Mouse (Mus musculus) NIH3T3 (cell line): ENCODE results near the gene Aldh3b2.
"Not testable (repeated sequence)": the region's sequence is repeated elsewhere in the genome, so short reads cannot be mapped to it uniquely, and the experiment has no call there.

Source experiments
- DNase-seq: peaks from one replicate; pipeline ENCODE4 v3.0.0-alpha.2; 2012; ENCODE audit warnings: low read depth

Gene Aldh3b2

DNA sequence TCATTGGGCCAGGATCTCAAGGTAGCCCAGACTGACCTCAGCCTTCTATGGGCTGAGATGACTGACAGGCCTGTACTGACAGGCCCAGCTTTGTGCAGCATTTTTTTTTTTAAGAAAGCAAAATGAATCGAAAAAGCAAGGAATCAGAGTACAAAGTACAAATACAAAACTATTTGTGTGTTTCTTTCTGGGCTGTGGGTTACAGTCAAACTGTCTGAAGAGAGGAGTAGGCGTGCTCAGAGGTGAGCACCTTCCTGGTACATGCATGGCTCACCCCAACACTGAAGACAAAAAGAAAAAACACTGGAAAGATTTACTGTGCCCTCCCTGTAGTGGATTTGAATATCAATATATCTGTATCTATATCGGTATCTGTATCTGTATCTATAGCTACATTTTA lies 24.3 kb upstream of the Aldh3b2 start:
- no peak for DNase-seq

DNA sequence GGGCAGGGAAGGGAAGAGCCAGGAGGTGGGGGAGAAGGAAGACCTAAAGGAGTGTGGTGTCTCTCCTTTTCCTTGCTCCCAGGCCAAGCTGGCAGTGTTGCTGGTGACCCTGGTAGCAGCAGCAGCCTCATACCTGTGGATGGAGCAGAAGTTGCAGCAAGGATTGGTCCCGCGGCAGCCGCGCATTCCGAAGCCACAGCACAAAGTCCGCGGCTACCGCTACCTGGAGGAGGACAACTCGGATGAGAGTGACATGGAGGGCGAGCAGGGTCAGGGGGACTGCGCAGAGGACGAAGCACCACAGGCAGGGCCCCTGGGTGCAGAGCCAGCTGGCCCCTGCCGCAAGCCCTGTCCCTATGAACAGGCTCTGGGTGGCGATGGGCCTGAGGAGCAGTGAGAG lies 23.6 kb upstream of the Aldh3b2 start:
- no peak for DNase-seq

DNA sequence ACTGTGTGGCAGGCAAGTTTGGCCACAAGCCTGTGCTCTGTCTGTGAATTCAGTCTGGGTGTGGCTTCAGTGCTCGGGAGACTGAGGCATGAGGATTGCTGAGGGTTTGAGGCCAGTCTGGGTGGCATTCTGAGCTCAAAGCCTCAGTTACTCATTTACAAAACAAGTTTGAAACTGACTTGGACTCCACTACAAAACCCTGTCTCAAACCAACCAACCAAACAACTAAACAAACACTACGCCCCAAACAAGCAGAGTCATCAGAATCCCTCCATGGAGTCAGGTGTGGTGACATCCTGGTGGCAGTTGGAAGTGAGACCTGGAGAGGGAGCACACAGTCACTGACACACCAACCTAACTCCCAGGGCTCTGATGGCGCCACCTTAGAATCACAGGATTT lies 21.8 kb upstream of the Aldh3b2 start:
- DNase-seq: no peak

DNA sequence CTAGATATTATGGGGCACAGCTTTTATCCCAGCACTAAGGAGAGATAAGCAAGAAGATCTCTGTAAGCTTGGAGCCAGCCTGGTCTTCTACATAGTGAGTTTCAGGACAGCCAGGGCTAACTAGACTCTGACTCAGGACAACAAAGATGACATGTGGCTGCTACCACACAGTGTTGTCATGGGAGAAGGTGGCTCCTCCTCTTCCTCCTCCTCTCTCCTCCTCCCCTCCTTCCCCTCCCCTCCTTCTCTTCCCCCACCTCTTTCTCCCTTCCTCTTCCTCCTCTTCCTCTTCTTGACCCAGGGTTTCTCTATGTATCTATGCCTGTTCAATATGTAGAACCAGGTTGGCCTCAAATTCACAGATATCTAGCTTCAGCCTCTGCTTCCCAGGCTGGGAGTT lies 20.7 kb upstream of the Aldh3b2 start:
- no peak for DNase-seq

DNA sequence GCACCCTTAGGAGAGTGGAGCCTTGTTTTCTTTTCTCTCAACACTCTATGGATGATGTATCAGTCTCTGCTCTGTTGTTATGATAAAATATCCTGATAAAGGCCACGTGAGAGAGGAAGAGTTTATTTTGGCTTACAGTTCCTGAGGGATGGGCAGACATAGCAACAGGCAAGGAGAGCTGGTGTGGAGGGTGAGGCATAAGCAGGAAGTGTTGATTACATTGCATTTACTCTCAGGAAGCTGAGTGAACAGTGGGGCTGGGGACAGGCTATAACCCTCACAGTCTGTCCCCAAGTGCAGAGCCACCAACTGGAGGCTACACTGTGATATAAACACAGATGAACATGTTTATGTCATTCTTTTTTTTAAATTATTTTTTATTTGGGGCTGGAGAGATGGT lies 20.0 kb upstream of the Aldh3b2 start:
- DNase-seq: no peak

DNA sequence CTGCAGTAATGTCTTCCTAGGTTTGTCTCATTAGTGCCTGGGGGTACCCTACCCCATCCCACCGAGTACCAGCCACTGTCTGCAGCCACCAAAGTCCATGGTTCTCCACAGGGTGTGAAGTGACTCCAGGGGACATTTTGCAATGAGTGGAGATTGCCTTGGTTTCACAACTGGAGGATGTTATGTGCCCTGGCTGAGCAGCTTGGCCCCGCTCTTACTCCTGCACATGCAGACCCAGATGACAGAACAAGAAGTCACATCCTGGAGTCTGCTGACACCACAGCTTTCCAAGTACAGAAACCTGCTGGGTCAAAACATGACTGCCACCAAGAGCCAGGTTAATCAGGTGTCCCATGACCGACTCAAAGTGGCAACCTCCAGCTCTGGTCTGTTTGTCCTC lies 17.1 kb upstream of the Aldh3b2 start:
- no peak for DNase-seq

DNA sequence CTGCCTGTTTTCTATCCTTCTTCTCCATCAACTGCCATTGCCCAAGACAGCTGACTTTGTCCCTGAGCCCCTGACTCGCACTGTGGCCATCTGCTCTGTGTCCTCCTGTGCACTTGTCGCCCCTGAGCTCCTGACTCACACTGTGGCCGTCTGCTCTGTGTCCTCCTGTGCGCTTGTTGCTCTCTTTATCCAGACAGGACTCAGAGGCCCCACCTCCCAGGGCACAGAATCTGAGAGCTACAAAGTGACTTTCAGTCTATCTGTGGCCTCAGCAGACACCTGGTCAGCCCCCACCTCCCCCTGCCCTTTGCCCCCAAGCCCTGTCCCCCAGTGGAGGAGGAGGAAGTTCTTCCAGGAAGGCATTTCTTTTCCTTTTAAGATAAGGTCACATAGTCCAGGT lies 16.3 kb upstream of the Aldh3b2 start:
- no peak for DNase-seq

DNA sequence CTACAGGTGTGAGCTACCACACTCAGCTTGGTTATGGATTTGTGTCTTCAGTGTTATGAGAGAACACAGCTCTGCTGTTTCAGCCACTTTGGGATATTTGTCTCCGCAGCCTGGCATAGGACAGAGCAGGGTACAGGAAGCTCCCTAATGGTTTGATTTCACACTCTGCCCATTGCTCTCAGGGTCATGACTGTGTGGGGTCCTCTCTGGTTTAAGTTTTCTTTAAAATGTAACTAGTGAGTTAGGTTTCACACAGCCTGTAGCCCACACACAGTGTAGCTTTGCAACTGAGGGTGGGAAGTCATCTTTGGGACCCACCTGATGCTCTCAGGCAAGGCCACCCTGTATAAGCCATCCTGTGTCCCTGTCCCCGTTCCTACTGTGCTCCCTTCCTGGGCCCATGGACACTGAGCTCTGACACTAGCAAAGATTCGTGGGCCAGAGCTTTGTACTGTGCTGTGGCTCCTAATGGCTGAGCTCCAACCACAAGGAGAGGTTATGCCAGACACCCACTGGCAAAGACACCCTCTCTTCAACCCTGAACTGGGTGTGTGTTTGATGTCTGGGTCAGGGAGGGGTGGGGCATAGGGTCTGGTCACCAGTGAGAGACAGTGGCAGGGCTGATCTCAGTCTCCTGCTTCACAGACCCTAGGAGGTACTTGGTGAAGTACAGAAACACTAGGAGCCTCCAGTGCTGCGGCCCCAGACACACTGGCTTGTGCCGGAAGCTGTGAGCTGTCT lies 14.7 kb upstream of the Aldh3b2 start:
- not testable (repeated sequence) for DNase-seq

DNA sequence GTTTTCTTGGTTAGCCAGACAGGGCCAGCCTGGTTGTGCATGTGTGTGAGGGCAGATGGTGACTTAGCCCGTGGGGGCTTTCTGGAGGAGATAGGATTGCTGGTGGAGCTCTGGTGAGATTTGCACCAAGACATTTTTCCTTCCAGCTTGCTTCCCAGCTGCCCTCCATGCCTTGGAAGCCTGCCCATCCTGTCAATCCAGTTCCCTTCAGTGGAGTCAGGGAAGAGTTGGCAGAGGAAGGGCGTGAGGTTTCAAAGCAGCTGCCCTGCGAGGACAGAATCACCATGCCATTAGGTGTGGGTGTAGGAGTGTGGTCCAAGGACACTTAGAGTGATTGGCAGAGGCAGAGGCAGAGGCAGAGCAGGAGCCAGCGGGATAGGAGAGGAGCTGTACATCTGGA lies 13.7 kb upstream of the Aldh3b2 start, which contains the start of gene Aldh3b3:
Aldh3b3 (plus strand) TSS at position 176 of the 400 bp plus-strand sequence.
- no peak for DNase-seq

DNA sequence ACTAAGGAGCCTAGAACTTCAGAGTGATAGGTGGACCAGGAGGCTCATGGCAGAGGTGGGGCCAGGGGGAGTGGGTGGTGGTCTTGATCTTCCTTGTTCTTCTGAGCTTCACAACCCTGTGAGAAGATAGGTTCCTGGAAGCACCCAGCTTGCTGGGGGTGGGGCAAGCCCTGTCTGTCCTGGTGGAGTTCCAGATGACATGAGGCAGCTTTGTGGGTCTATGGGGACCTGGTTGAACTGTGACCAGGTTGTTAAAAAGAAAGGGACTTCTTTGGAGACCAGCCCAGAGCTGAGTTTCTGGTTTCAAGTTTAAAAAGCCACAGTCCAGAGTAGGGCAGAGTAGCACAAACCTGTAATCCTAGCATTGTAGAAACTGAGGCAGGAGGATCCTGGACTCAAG lies 13.1 kb upstream of the Aldh3b2 start:
- DNase-seq: no peak

DNA sequence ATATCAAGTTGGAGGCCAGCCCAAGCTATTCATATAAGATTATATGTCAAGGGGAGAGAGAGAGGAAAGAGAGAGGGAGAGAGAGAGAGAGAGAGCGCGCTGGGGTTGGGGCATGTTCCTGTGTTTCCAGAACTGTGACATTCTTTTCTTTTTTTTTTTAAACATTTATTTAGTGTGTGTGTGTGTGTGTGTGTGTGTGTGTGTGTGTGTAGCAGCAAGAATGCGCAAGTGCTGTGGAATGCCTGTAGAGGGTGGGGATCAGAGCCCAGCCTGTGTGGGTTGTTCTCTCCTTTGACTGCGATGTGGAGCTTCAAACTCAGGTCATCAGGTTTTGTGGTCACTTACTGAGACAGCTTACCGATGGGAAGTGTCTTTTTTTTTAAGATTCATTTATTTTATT lies 11.9 kb upstream of the Aldh3b2 start:
- DNase-seq: no peak

DNA sequence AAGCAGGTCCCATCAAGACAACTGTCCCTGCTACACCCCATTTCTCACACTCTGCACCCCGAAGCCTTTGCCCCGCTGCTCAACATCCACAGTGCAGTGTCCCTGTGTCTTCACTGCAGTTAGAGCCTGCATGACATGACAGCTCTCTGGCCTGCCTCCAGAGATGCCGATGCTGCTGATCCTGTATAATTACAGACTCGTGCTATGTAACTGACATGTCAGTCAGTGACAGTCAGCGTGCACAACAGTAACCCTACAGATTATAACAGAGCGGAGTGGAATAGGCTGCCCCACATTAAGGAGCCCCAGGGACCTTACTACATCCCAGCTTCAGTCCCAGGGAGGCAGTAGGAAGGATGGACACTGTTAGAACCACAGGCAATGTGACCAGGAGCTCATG lies 10.3 kb upstream of the Aldh3b2 start:
- DNase-seq: not testable (repeated sequence)

DNA sequence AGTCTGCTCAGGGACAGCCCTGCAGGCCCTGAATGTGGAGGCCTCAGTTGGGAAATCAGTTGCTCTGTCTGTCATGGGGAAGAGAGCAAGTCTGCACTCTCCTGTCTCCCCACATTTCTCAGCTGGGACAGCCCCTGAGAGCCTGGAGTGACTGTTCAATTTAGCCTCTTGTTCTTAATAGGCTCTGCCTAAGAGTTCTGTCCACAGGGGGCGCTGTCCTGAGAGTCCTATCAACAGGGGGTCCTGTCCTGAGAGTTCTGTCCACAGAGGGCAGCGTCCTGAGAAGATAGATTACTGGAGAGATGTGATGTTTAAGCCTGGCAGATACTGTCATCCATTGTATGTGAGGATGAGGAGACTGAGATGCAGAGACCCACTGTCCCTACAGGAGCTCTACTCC lies 9.7 kb upstream of the Aldh3b2 start:
- DNase-seq: peak; percentile 60

DNA sequence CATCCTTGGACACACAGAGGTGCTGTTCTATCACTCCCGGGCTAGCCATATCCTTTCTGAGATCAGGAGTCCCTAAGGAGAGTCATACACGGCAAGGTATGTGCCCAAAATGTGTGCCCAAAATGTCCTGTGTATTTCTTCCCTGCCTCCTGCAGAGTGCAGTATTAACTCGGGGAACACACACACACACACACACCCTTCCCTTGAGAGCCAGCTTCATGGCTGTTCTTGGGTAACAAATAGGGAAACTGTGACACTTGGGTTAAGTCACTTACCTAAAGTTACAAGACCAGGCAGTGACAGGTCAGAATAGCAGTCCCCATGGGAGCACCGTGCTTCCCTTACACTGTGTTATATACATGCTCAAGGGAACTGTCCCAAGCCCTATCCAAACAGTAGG lies 8.1 kb upstream of the Aldh3b2 start:
- DNase-seq: no peak

DNA sequence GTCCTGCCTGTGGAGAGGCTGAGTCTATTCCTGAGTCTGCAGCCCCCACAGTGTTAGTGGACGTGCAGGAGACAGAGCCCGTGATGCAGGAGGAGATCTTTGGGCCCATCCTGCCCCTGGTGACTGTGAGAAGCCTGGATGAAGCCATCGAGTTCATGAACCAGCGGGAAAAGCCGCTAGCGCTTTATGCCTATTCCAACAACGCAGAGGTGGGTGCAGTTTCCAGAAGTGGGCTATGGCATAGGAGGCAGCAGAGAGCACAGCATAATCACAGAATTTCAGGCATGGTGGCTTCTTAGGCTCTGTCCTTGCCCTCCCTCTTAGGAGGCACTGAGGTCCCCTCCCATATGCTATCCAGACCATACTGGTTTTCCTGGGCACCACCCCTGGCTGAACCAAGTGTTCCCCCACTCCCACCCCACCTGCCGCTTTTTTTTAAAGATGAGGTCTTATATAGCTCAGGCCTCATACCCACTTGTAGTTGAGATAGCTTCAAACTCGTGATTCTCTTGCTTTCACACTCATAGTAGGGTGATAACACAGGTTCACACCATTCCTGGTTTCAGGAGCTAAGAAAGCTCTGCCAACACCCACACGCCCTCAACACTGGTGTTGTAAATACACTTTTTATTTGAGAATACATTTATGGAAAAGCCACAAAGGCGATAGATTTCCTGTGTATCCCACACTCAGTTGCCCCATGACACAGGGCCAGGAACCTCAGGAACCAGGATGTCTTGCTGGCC lies 5.6 kb upstream of the Aldh3b2 start:
- DNase-seq: no peak

DNA sequence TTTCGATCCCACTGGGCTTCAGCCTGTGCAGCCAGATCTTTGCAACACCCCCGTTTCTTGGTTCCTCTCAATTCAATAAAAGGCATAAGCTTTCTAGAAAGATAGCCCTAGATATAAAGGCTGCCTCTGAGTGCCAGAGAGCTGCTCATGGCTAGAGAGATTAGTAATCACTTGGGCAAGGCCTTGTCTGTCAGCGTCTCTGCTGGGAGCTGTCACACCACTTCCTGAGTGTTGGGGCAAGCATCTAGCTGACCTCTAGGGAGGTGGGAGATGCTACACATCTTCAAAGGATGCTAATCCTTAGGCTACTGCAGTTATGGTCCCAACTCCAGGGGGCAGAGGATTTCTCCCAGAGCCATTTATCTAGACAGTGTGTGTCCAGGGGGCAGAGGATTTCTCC lies 4.9 kb upstream of the Aldh3b2 start:
- DNase-seq: no peak

DNA sequence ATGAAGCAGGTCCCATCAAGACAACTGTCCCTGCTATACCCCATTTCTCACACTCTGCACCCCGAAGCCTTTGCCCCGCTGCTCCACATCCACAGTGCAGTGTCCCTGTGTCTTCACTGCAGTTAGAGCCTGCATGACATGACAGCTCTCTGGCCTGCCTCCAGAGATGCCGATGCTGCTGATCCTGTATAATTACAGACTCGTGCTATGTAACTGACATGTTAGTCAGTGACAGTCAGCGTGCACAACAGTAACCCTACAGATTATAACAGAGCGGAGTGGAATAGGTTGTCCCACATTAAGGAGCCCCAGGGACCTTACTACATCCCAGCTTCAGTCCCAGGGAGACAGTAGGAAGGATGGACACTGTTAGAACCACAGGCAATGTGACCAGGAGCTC lies 2.5 kb downstream of the Aldh3b2 start:
- not testable (repeated sequence) for DNase-seq

DNA sequence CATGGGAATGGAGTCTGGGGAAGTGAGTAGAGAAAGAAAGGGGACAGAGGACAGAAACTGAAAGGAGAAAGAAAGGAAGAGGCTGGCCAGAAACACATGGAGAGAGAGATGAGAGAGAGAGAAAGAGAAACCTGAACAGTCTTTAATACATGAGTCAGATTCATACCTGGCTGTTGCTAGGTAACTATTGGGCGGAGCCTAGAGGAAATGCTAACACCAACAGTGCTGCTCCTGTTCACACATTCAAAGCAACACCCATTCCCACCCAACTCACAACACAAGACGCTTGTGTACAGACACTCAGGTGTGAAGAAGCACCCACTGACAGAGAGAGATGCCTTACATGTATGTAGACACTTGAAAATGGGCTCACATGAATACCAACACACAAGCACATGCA lies 3.7 kb downstream of the Aldh3b2 start:
- DNase-seq: no peak

DNA sequence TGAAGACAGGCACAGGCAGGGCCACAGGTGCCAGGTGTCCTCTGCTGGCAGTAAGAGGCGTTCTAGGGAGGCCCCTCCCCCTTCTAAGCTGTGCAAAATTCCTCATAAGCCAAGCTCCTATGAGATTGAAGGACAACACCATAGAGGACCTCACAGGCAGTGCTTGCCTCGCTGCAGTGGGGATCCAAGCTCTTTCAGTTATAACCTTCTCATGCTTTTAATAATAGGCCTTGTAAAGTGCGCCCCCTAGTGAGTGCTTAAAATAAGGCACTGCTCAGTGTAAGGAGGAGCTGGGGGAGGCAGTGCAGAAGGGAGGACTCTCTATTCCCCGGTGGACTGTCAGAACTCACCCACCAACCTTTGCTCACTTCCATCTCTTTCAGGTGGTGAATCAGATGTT lies 8.2 kb downstream of the Aldh3b2 start:
- peak; percentile 96 for DNase-seq

DNA sequence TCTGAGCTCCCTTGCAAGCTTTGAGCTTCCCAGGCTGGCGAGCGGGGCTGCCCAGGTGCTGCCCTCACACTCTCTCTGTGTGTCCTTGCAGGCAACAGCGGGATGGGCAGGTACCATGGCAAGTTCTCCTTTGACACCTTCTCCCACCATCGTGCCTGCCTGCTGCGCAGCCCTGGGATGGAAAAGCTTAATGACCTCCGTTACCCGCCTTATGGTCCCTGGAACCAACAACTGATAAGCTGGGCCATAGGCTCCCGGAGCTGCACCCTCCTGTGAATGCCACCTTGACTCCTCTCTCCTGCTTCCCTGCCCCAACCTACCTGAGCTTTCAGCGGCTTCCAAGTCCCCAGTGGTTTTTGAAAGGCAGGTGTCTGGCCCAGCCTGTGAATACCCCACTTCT lies 8.8 kb downstream of the Aldh3b2 start:
- no peak for DNase-seq

DNA sequence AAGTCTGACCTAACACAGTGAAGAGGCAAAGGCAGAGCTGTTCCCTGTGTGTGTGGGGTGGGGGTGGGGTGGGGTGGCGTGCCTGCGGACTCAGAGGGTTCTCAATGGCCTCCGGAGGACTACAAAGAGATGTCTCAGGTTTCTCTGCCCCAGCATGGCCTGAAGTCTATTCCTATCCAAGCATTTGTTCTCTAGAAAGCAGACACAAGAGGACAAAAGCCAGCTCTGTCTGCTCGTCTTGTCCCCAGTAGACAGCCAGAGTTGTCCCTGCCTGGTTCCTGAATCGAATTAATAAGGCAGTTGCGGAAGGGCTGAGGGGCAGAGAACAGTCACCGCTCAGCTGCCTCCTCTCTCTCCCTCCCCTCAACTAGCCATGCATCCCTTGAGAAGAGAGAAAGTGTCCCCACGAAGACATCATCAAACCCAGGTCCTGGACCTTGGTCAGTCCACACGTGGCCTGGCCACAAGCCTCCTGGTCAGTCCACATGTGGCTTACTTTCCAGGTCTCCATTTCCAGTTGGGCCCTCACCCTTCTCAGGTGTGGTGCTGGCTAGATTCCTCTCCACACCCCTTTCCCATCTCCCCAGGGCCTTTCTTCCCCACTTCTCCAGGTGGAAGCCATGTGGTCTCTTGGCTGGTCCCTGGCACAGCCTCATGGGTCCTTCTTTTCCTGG lies 11.5 kb downstream of the Aldh3b2 start:
- DNase-seq: no peak

DNA sequence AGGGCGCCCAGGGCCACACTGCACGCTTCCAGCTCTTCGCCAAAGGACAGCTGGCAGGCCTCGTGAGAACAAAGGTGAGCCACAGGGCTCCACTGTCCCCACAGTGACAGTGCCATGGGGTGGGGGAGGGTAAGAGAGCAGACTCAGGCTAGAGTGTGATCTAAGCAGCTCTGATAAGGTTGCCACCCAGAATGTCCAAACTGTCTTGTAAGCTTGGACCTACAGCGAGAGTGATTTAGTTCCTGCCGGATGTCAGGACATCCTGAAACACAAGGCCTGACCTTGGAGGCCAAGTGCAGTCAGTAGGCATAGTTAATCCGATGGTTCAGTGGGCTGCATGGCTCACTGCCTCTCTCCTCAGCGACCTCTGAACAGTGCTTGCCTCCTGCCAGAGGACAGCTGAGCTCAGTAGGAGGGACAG lies 13.1 kb downstream of the Aldh3b2 start:
- DNase-seq: no peak

DNA sequence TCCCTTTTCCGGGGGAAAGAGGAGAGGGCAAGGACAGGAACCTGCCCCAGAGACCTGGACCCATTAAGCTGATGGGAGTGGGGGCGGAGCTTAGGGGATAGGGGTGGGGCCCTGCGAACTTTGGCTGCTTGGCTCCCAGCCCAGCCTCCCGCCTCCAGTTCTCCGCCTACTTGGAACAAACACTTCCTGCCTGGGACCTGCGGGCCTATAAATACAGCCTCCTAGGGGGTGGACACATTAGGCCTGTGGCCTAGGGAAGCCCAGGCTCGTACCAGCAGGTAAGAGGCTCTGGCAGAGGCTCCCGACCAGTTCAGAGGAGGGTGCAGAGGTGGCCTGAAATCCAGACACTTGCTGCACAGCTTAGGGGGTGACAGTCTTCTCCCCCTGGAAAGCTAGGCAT lies 14.2 kb downstream of the Aldh3b2 start, which contains the start of gene Acy3:
Acy3 (plus strand) TSS at position 237 of the 400 bp plus-strand sequence.
- peak; percentile 80 for DNase-seq
